Mouse (Mus musculus) left cerebral cortex, postnatal 4 days (tissue): Measurements from ENCODE around the gene Etv1. TPM values are rescaled to one million over a fixed set of nuclear protein-coding genes. Genes with fewer than 3 reads are reported as not detected.
"Not testable (repeated sequence)": the region's sequence is repeated elsewhere in the genome, so short reads cannot be mapped to it uniquely, and the experiment has no call there.

Source experiments
- DNase-seq: peaks from one replicate; pipeline ENCODE4 v3.0.0-alpha.2; 2022
- intact Hi-C: fragments of 180-260 bp; cut with DNase I; formaldehyde crosslinking; loops from one replicate; pipeline ENCODE4 v1.15.1; 2025
- total RNA-seq, 2 experiments: library from RNA; stranded (reverse); gene quantifications; 2 replicates each; pipeline ENCODE4 v1.2.3; 2021

Gene Etv1
- total RNA-seq, 2 experiments from 2014 or later = 52.5 to 53.3 TPM

- intact Hi-C loops = no loop called here
- no peak for DNase-seq
Measured at GRCm38 (mm10) chr12:38814010-38814786, 35.0 kb downstream of the Etv1 start.

GRCm38 (mm10) chr12:38816235-38816634 lies 37.1 kb downstream of the Etv1 start:
- intact Hi-C loops = no loop called here
- DNase-seq = no peak

GRCm38 (mm10) chr12:38818320-38818719 lies 39.1 kb downstream of the Etv1 start:
- no peak for DNase-seq
- intact Hi-C loops = no loop called here

GRCm38 (mm10) chr12:38820642-38821041 lies 41.5 kb downstream of the Etv1 start:
- intact Hi-C loops = no loop called here
- DNase-seq = no peak

- no peak for DNase-seq
Measured at GRCm38 (mm10) chr12:38824405-38824804, 45.2 kb downstream of the Etv1 start.

GRCm38 (mm10) chr12:38832981-38833380 lies 53.8 kb downstream of the Etv1 start:
- intact Hi-C loops = no loop called here

More at GRCm38 (mm10) chr12:38824405-38824804, 45.2 kb downstream of the Etv1 start:
- intact Hi-C loops = no loop called here

GRCm38 (mm10) chr12:38834581-38834980 lies 55.4 kb downstream of the Etv1 start:
- intact Hi-C loops = no loop called here
- no peak for DNase-seq

More at GRCm38 (mm10) chr12:38832981-38833380, 53.8 kb downstream of the Etv1 start:
- DNase-seq = peak; percentile 61

GRCm38 (mm10) chr12:38834986-38835385 lies 55.8 kb downstream of the Etv1 start:
- DNase-seq, intact Hi-C loops: not testable (repeated sequence)

- no peak for DNase-seq
- intact Hi-C loops = no loop called here
Measured at GRCm38 (mm10) chr12:38843801-38844295, 64.7 kb downstream of the Etv1 start.

- no peak for DNase-seq
- intact Hi-C loops = no loop called here
Measured at GRCm38 (mm10) chr12:38847500-38848261, 68.5 kb downstream of the Etv1 start.

- intact Hi-C loops = no loop called here
- DNase-seq = no peak
Measured at GRCm38 (mm10) chr12:38849994-38850393, 70.8 kb downstream of the Etv1 start.

- DNase-seq = no peak
- intact Hi-C loops = no loop called here
Measured at GRCm38 (mm10) chr12:38854274-38854673, 75.1 kb downstream of the Etv1 start.

GRCm38 (mm10) chr12:38854751-38855150 lies 75.6 kb downstream of the Etv1 start:
- no peak for DNase-seq
- intact Hi-C loops = no loop called here

- no peak for DNase-seq
- intact Hi-C loops = no loop called here
Measured at GRCm38 (mm10) chr12:38859675-38860074, 80.5 kb downstream of the Etv1 start.

- intact Hi-C loops = no loop called here
- DNase-seq = no peak
Measured at GRCm38 (mm10) chr12:38860168-38861115, 81.3 kb downstream of the Etv1 start.

- intact Hi-C loops = no loop called here
- no peak for DNase-seq
Measured at GRCm38 (mm10) chr12:38863395-38863794, 84.2 kb downstream of the Etv1 start.

GRCm38 (mm10) chr12:38863982-38864828 lies 85.0 kb downstream of the Etv1 start:
- intact Hi-C loops = no loop called here
- no peak for DNase-seq

- intact Hi-C loops = no loop called here
- DNase-seq = no peak
Measured at GRCm38 (mm10) chr12:38874470-38874995, 95.4 kb downstream of the Etv1 start.

GRCm38 (mm10) chr12:38904516-38904915 lies 125.3 kb downstream of the Etv1 start:
- DNase-seq = no peak
- intact Hi-C loops = no loop called here
